ENCODE assay signal across 15 mouse cellular contexts in genomic region chr5:75975398-75975797, GRCm38 (mm10). TPM values are rescaled to one million over a fixed set of nuclear protein-coding genes. Genes with fewer than 3 reads are reported as not detected.
DNase-seq lines count a peak whose midpoint lies in the region; ATAC-seq and TF ChIP-seq lines count a peak whose summit lies in the region.
"Had no signal": no experiment of that assay in that cellular context is flagged by ENCODE, and none has a peak within 500 bp of the region (broad histone marks: within the 10 kb centered on the region; RNA-seq: fewer than 3 reads in every experiment).

No protein-coding gene starts in this region.

- no peak for ATAC-seq in limb, embryonic 13.5 days (ENCODE audit: low FRiP score, low read depth)
- no peak for ATAC-seq in activated CD4-positive, CD25-positive, alpha-beta regulatory T cell, adult 4 months
- ATAC-seq: forebrain, embryonic 13.5 days; Patski had no signal

- DNase-seq in heart, adult 11 months: peak; percentile 90
- DNase-seq in heart, postnatal 14 days: no peak
- DNase-seq in layer of hippocampus, adult 2 months (ENCODE audit: low spot score in 2 of 2): no peak
- DNase-seq in layer of hippocampus, postnatal 14 days (ENCODE audit: low spot score in 2 of 2): no peak
- no peak for DNase-seq in embryonic facial prominence, embryonic 10.5 days (ENCODE audit: low spot score)
- DNase-seq in urinary bladder, postnatal 36 days (ENCODE audit: low spot score in 2 of 2): no peak
- DNase-seq: adrenal gland, postnatal 36 days; cerebellum, postnatal 36 days; kidney, adult 8-10 months; right cerebral cortex, postnatal 4 days; thymus, adult 2 months had no signal

- no peaks in the 10 kb centered on the region for H3K9me3 ChIP-seq in embryonic facial prominence, embryonic 10.5 days
- no peaks in the 10 kb centered on the region for H3K9me3 ChIP-seq in limb, embryonic 13.5 days
- H3K9me3 ChIP-seq: forebrain, embryonic 13.5 days had no signal

- no peak overlapping the region for H3K9ac ChIP-seq in limb, embryonic 13.5 days
- H3K9ac ChIP-seq: forebrain, embryonic 13.5 days had no signal

- H3K4me1 ChIP-seq in embryonic facial prominence, embryonic 10.5 days: peaks cover 24% of the 10 kb centered on the region
- H3K4me1 ChIP-seq in limb, embryonic 13.5 days: peaks cover 13% of the 10 kb centered on the region

- intact Hi-C loops in heart, postnatal 14 days (cut with DNase I): loop anchor here (10.0 kb wide), 1 partner anchor 139 kb away; no protein-coding TSS in a partner anchor

- no peak overlapping the region for H3K27ac ChIP-seq in layer of hippocampus, adult 2 months
- no peak overlapping the region for H3K27ac ChIP-seq in embryonic facial prominence, embryonic 10.5 days (replicated peaks)
- no peak overlapping the region for H3K27ac ChIP-seq in limb, embryonic 13.5 days
- H3K27ac ChIP-seq: forebrain, embryonic 13.5 days had no signal

- H3K4me3 ChIP-seq in layer of hippocampus, adult 2 months: peak overlapping the region; percentile 5; the same call in 1 of the 2 replicates
- peak overlapping the region; percentile 72; the same call in 1 of the 2 replicates for H3K4me3 ChIP-seq in embryonic facial prominence, embryonic 10.5 days
- H3K4me3 ChIP-seq in limb, embryonic 13.5 days: 0 out of 2 replicates have a peak overlapping the region, but pooled peaks have one; percentile 12
- H3K4me3 ChIP-seq: forebrain, embryonic 13.5 days had no signal

- no peak overlapping the region for H3K4me2 ChIP-seq in limb, embryonic 13.5 days (replicated peaks)

- no peak for TF ChIP-seq CTCF in layer of hippocampus, adult 2 months (conservative IDR thresholded peaks at IDR 0.05)

- H3K36me3 ChIP-seq in embryonic facial prominence, embryonic 10.5 days (replicated peaks): no peaks in the 10 kb centered on the region
- no peaks in the 10 kb centered on the region for H3K36me3 ChIP-seq in limb, embryonic 13.5 days

- WGBS in embryonic facial prominence, embryonic 10.5 days: 49% methylated on average over 5 of the region's 5 CpGs
- 46% methylated on average over 5 of the region's 5 CpGs for WGBS in limb, embryonic 13.5 days

- H3K27me3 ChIP-seq in embryonic facial prominence, embryonic 10.5 days (replicated peaks; ENCODE audit: low read depth, poor library complexity, severe bottlenecking): peaks cover 72% of the 10 kb centered on the region
- H3K27me3 ChIP-seq in limb, embryonic 13.5 days: peaks cover 61% of the 10 kb centered on the region
- H3K27me3 ChIP-seq: Patski had no signal

RNA-seq across cellular contexts. Expression of gene Kdr, which starts 2.9 kb away (rescaled TPM):
- 100 to 1,000 TPM in 1 of 2 experiments, 10 to 100 TPM in 1; 89.7 to 101 TPM for total RNA-seq in heart, postnatal 14 days (2021)
- total RNA-seq in layer of hippocampus, adult 2 months (2021): 1 to 10 TPM; 6.3 to 7.0 TPM
- total RNA-seq in layer of hippocampus, postnatal 14 days (2021): 10 to 100 TPM; 18.8 to 19.7 TPM
- 25.5 and 26.0 TPM in 2 replicates for polyA plus RNA-seq in embryonic facial prominence, embryonic 10.5 days (2016; fragmentation: Nextera tagmentation; extraction: Ambion mirVana)
- polyA plus RNA-seq in limb, embryonic 13.5 days (2015; fragmentation: Nextera tagmentation; extraction: Ambion mirVana): 22.5 TPM in 2 replicates
- under 1 TPM in 1 of 2 experiments, not detected in 1; 0.24 TPM for polyA plus RNA-seq in activated CD4-positive, CD25-positive, alpha-beta regulatory T cell, adult 4 months (2017; shearing (Covaris generic))
- polyA plus RNA-seq: Patski had no signal

Comparison
In these comparisons a context has a peak if more than half of its experiments do, and no peak if none do; other contexts are left out.
1. H3K4me3 ChIP-seq: peak in every context shown above with its lines; median percentile 72 in embryonic facial prominence, embryonic 10.5 days; 12 in limb, embryonic 13.5 days; 5 in layer of hippocampus, adult 2 months.
2. RNA of gene Kdr, which starts 2.9 kb away (total RNA-seq): 89.7 to 101 TPM in heart, postnatal 14 days; 18.8 to 19.7 TPM in layer of hippocampus, postnatal 14 days and 6.3 to 7.0 TPM in layer of hippocampus, adult 2 months; every median in the first group is over 4 times any median in the second.